Mouse (Mus musculus): ENCODE measurements around the gene Fancd2. TPM values are rescaled to one million over a fixed set of nuclear protein-coding genes. Genes with fewer than 3 reads are reported as not detected.

Gene Fancd2
- total and polyA plus RNA-seq, 3 experiments = 14.0 to 35.0 (median 18.5) TPM

DNA sequence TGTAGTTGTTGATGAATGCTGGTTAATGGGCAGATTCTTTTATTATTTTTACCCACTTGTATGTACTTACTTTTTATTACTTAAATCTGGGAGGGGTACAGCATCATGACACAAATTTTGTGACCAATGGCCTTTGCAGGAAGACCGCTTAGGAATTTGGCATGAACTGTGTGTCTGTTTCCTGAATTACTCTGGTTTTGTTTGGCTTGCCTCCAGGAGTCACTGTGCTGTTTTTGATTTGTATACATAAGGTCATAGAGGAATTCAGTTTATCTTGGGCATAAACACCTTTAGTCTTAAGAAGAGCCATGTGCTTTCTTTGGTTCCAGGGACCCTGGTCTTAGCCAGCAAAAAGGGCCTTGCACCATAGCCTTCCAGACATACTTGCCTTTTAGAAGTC lies 33.1 kb downstream of the Fancd2 start:
- no peaks in the 10 kb centered on the region for H3K4me1 ChIP-seq (ENCODE audit: control insufficient read depth in 1 of 2, insufficient read depth in 2 of 2, low read length in 2 of 2)
- no peaks in the 10 kb centered on the region for H3K79me2 ChIP-seq (ENCODE audit: control insufficient read depth, insufficient read depth, low read length, poor library complexity)
- no peaks in the 10 kb centered on the region for H3K9me3 ChIP-seq (replicated peaks; ENCODE audit: insufficient read depth, low read length)
- H3K9ac ChIP-seq (ENCODE audit: control insufficient read depth, low read depth, low read length, poor library complexity, severe bottlenecking) = no peak overlapping the region
- DNase-seq (ENCODE audit: low read depth, low spot score) = no peak
- H3K27ac ChIP-seq (ENCODE audit: control insufficient read depth, low read depth, low read length) = no peak overlapping the region
- H3K36me3 ChIP-seq (ENCODE audit: control insufficient read depth in 1 of 2, insufficient read depth in 2 of 2, low read length in 2 of 2) = 0 out of 4 replicates have a peak, but pooled peaks cover 0 to 1% of the 10 kb centered on the region in 2 experiments
- TF ChIP-seq MAFK (IDR thresholded peaks at IDR 0.05; ENCODE audit: borderline replicate concordance, low read depth, low read length) (no peak), USF2 (IDR thresholded peaks at IDR 0.05; ENCODE audit: borderline replicate concordance in 1 of 2, insufficient read depth in 1 of 2, low read depth in 1 of 2, low read length in 2 of 2) (no peak), ELF1 (IDR thresholded peaks at IDR 0.05; ENCODE audit: low read depth, low read length) (no peak)
- H3K4me3 ChIP-seq (ENCODE audit: control insufficient read depth in 1 of 2, insufficient read depth in 1 of 2, low read depth in 2 of 2, low read length in 2 of 2) = no peak overlapping the region
- H3K27me3 ChIP-seq (ENCODE audit: control insufficient read depth in 1 of 2, insufficient read depth in 2 of 2, low read length in 2 of 2) = no peaks in the 10 kb centered on the region

DNA sequence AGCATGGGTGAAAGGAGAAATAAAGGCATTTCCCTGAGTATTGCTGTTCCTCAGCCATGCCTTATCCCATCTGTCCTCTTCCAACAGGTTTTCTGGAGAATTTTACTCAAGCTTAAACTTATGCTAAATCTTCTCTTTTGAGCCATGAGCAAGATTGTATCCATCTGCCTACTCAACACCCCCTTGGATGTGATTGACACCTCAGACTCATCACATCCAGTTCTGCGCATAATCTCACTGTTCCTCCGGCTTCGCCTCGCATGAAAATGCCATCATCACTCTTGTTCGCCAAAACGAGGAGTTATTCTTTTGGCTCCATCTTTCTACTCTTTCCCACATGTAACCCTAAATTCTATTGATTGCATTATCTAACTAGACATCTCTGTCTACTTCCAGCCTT lies 44.6 kb downstream of the Fancd2 start:
- no peaks in the 10 kb centered on the region for H3K9me3 ChIP-seq (replicated peaks; ENCODE audit: insufficient read depth, low read length)
- no peak for TF ChIP-seq CHD1 (IDR thresholded peaks at IDR 0.05; ENCODE audit: low read depth, low read length)
- TF ChIP-seq JUND (IDR thresholded peaks at IDR 0.05; ENCODE audit: low read depth, low read length) = no peak
- TF ChIP-seq RAD21 (IDR thresholded peaks at IDR 0.05; ENCODE audit: low read depth, low read length) = no peak
- TF ChIP-seq NRF1 (IDR thresholded peaks at IDR 0.05; ENCODE audit: insufficient read depth, low read depth, low read length, poor library complexity, severe bottlenecking) = no peak
- TF ChIP-seq ELF1 (IDR thresholded peaks at IDR 0.05; ENCODE audit: low read depth, low read length) = no peak
- no peak for TF ChIP-seq MYC (IDR thresholded peaks at IDR 0.05; ENCODE audit: low read depth, low read length)
- no peak for TF ChIP-seq ZMIZ1 (IDR thresholded peaks at IDR 0.05; ENCODE audit: low read depth, low read length)

DNA sequence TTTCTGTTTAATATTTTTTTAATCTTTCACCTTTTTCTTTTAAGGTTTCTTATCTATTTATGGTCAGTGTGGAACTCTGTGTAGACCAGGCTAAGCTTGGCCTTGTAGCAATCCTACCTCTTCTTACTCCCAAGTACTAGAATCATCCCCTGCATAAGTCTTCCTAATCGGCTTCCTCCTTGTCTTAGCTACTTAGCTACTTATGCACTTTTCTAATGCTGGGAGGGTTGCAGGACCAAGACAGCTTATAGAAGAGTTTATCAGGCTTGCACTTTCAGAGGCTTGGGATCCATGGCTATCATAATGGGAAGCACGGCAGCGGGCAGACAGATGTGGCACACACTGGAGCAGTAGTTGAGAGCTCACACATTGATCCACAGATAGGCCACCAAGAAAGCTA lies 47.8 kb downstream of the Fancd2 start:
- DNase-seq (ENCODE audit: low read depth, low spot score) = no peak
- H3K79me2 ChIP-seq (ENCODE audit: control insufficient read depth, insufficient read depth, low read length, poor library complexity) = no peaks in the 10 kb centered on the region
- peaks cover 0 to 2% of the 10 kb centered on the region in 2 experiments; a peak in 1 of 4 replicates for H3K36me3 ChIP-seq (ENCODE audit: control insufficient read depth in 1 of 2, insufficient read depth in 2 of 2, low read length in 2 of 2)
- H3K9me3 ChIP-seq (replicated peaks; ENCODE audit: insufficient read depth, low read length) = no peaks in the 10 kb centered on the region
- TF ChIP-seq USF1 (IDR thresholded peaks at IDR 0.05; ENCODE audit: low read depth, low read length) (no peak), POLR2AphosphoS5 (IDR thresholded peaks at IDR 0.05; ENCODE audit: borderline replicate concordance, low read depth, low read length) (no peak), ELF1 (IDR thresholded peaks at IDR 0.05; ENCODE audit: low read depth, low read length) (no peak), SMC3 (IDR thresholded peaks at IDR 0.05; ENCODE audit: low read depth, low read length) (no peak), JUND (IDR thresholded peaks at IDR 0.05; ENCODE audit: low read depth, low read length) (no peak), ZC3H11A (IDR thresholded peaks at IDR 0.05; ENCODE audit: low read depth, low read length) (no peak), GABPA (IDR thresholded peaks at IDR 0.05; ENCODE audit: low read depth, low read length) (no peak), RCOR1 (IDR thresholded peaks at IDR 0.05; ENCODE audit: low read depth, low read length) (no peak), MEF2A (IDR thresholded peaks at IDR 0.05; ENCODE audit: extremely low read depth, insufficient replicate concordance, low read depth, low read length, poor library complexity, severe bottlenecking) (no peak), MAFK (IDR thresholded peaks at IDR 0.05; ENCODE audit: borderline replicate concordance, low read depth, low read length) (no peak), UBTF (IDR thresholded peaks at IDR 0.05; ENCODE audit: borderline replicate concordance, insufficient read depth, low read depth, low read length) (no peak), MYC (IDR thresholded peaks at IDR 0.05; ENCODE audit: low read depth, low read length) (no peak), MYB (IDR thresholded peaks at IDR 0.05; ENCODE audit: low read depth, low read length) (no peak)
- no peak overlapping the region for H3K9ac ChIP-seq (ENCODE audit: control insufficient read depth, low read depth, low read length, poor library complexity, severe bottlenecking)
- H3K27ac ChIP-seq (ENCODE audit: control insufficient read depth, low read depth, low read length) = no peak overlapping the region
- H3K4me1 ChIP-seq (ENCODE audit: control insufficient read depth in 1 of 2, insufficient read depth in 2 of 2, low read length in 2 of 2) = no peaks in the 10 kb centered on the region
- no peaks in the 10 kb centered on the region for H3K27me3 ChIP-seq (ENCODE audit: control insufficient read depth in 1 of 2, insufficient read depth in 2 of 2, low read length in 2 of 2)
- no peak overlapping the region for H3K4me3 ChIP-seq (ENCODE audit: control insufficient read depth in 1 of 2, insufficient read depth in 1 of 2, low read depth in 2 of 2, low read length in 2 of 2)

More for the DNA sequence above, 44.6 kb downstream of the Fancd2 start:
- no peaks in the 10 kb centered on the region for H3K4me1 ChIP-seq (ENCODE audit: control insufficient read depth in 1 of 2, insufficient read depth in 2 of 2, low read length in 2 of 2)
- H3K79me2 ChIP-seq (ENCODE audit: control insufficient read depth, insufficient read depth, low read length, poor library complexity) = no peaks in the 10 kb centered on the region
- no peaks in the 10 kb centered on the region for H3K27me3 ChIP-seq (ENCODE audit: control insufficient read depth in 1 of 2, insufficient read depth in 2 of 2, low read length in 2 of 2)
- no peak overlapping the region for H3K4me3 ChIP-seq (ENCODE audit: control insufficient read depth in 1 of 2, insufficient read depth in 1 of 2, low read depth in 2 of 2, low read length in 2 of 2)
- no peak overlapping the region for H3K9ac ChIP-seq (ENCODE audit: control insufficient read depth, low read depth, low read length, poor library complexity, severe bottlenecking)
- H3K27ac ChIP-seq (ENCODE audit: control insufficient read depth, low read depth, low read length) = no peak overlapping the region
- no peak for DNase-seq (ENCODE audit: low read depth, low spot score)
- H3K36me3 ChIP-seq (ENCODE audit: control insufficient read depth in 1 of 2, insufficient read depth in 2 of 2, low read length in 2 of 2) = no peaks in the 10 kb centered on the region; a peak in 1 of 4 replicates
